Mouse (Mus musculus) stomach, embryonic 16.5 days (tissue): ENCODE data around the gene Ythdc1. TPM values are rescaled to one million over a fixed set of nuclear protein-coding genes. Genes with fewer than 3 reads are reported as not detected.
"Not testable (repeated sequence)": the region's sequence is repeated elsewhere in the genome, so short reads cannot be mapped to it uniquely, and the experiment has no call there.

ENCODE experiments used
- ATAC-seq: fragments of 200-750 bp; cut with Nextera tagmentation; 2 replicates; pipeline ENCODE4 v1.8.0; 2017; ENCODE audit warnings: moderate number of reproducible peaks, moderate TSS enrichment; ENCODE audit not compliant: insufficient read depth, low FRiP score
- H3K27ac ChIP-seq: fragments of 300-500 bp; sonication (generic); 2 replicates; pipeline ENCODE4 v1.5.1; 2014; ENCODE audit warnings: low read length
- H3K27me3 ChIP-seq: fragments of 300-500 bp; sonication (generic); 2 replicates; pipeline ENCODE4 v1.6.1; 2014; ENCODE audit warnings: low read length, control low read depth, mixed read lengths; ENCODE audit not compliant: control insufficient read depth, insufficient read depth
- H3K36me3 ChIP-seq: fragments of 300-500 bp; sonication (generic); 2 replicates; pipeline ENCODE4 v1.6.1; 2014; ENCODE audit warnings: low read length; ENCODE audit not compliant: control insufficient read depth, insufficient read depth
- H3K4me1 ChIP-seq: fragments of 300-500 bp; sonication (generic); 2 replicates; pipeline ENCODE4 v1.6.1; 2014; ENCODE audit warnings: low read length, control low read depth, mixed read lengths; ENCODE audit not compliant: control insufficient read depth, insufficient read depth
- H3K4me2 ChIP-seq: fragments of 300-500 bp; sonication (generic); 2 replicates; pipeline ENCODE4 v1.6.1; 2014; ENCODE audit warnings: low read depth, low read length, mixed read lengths
- H3K4me3 ChIP-seq: fragments of 300-500 bp; sonication (generic); replicated peaks from 2 replicates; pipeline ENCODE4 v1.5.1; 2014; ENCODE audit warnings: mild to moderate bottlenecking, low read length
- H3K9ac ChIP-seq: fragments of 300-500 bp; sonication (generic); 2 replicates; pipeline ENCODE4 v1.6.1; 2014; ENCODE audit warnings: low read length
- H3K9me3 ChIP-seq: fragments of 300-500 bp; sonication (generic); replicated peaks from 2 replicates; pipeline ENCODE4 v1.6.1; 2016; ENCODE audit warnings: low read length, control low read depth; ENCODE audit not compliant: control insufficient read depth
- WGBS: fragments of 180-500 bp; shearing (Covaris S2); extraction: QIAGEN DNeasy Blood & Tissue Kit; methylation state at CpG from one replicate; pipeline ENCODE4 v1.1.7; 2014; 5-methylcytosine and 5-hydroxymethylcytosine counted together
- polyA plus RNA-seq: library from polyadenylated mRNA; unstranded; fragments of >200 nt; fragmentation: Nextera tagmentation; extraction: Ambion mirVana; gene quantifications from 2 replicates; pipeline ENCODE4 v1.2.1, GENCODE M21; 2015

Gene Ythdc1
- polyA plus RNA-seq, 1 experiment from 2014 or later = 34.6 TPM

- Histone ChIP-seq H3K27me3 (no peaks in the 10 kb centered on the region), H3K4me2 (no peak overlapping the region)
- WGBS = 60% methylated on average over 4 of the region's 4 CpGs
These were observed 11.8 kb upstream of the Ythdc1 start for GRCm38 (mm10) chr5:86792249-86792648.

GRCm38 (mm10) chr5:86792807-86793206 is 11.2 kb upstream of the Ythdc1 start:
- Histone ChIP-seq H3K27ac (no peak overlapping the region), H3K9me3 (no peaks in the 10 kb centered on the region), H3K4me2 (no peak overlapping the region), H3K4me3 (no peak overlapping the region), H3K4me1 (no peaks in the 10 kb centered on the region), H3K9ac (no peak overlapping the region), H3K27me3 (no peaks in the 10 kb centered on the region), H3K36me3 (no peaks in the 10 kb centered on the region)
- 61% methylated on average over 8 of the region's 8 CpGs for WGBS
- ATAC-seq = no peak

More at GRCm38 (mm10) chr5:86792249-86792648, 11.8 kb upstream of the Ythdc1 start:
- H3K4me3 ChIP-seq = no peak overlapping the region
- no peaks in the 10 kb centered on the region for H3K4me1 ChIP-seq
- no peak for ATAC-seq
- no peaks in the 10 kb centered on the region for H3K9me3 ChIP-seq
- no peak overlapping the region for H3K27ac ChIP-seq
- no peak overlapping the region for H3K9ac ChIP-seq
- no peaks in the 10 kb centered on the region for H3K36me3 ChIP-seq

GRCm38 (mm10) chr5:86816795-86817194 is 12.8 kb downstream of the Ythdc1 start:
- Histone ChIP-seq H3K9ac (no peak overlapping the region), H3K4me3 (no peak overlapping the region), H3K4me1 (no peaks in the 10 kb centered on the region), H3K36me3 (0 out of 2 replicates have a peak, but pooled peaks cover 2% of the 10 kb centered on the region), H3K4me2 (no peak overlapping the region), H3K27me3 (no peaks in the 10 kb centered on the region), H3K9me3 (no peaks in the 10 kb centered on the region), H3K27ac (no peak overlapping the region)
- no peak for ATAC-seq
- WGBS = 82% methylated on average over 3 of the region's 3 CpGs

GRCm38 (mm10) chr5:86836378-86836777 is 32.4 kb downstream of the Ythdc1 start:
- not testable (repeated sequence) for H3K27ac ChIP-seq, H3K27me3 ChIP-seq, H3K4me1 ChIP-seq, H3K4me3 ChIP-seq, H3K4me2 ChIP-seq, H3K9ac ChIP-seq, H3K9me3 ChIP-seq, ATAC-seq
- WGBS = 94% methylated on average over 4 of the region's 4 CpGs
- H3K36me3 ChIP-seq = peaks cover 11% of the 10 kb centered on the region; the same call in 1 of the 2 replicates

- H3K4me3 ChIP-seq = no peak overlapping the region
- H3K36me3 ChIP-seq = peaks cover 8% of the 10 kb centered on the region; the same call in 1 of the 2 replicates
- 51% methylated on average over 1 of the region's 1 CpGs for WGBS
- H3K9me3 ChIP-seq = no peaks in the 10 kb centered on the region
- no peak for ATAC-seq
- no peaks in the 10 kb centered on the region for H3K4me1 ChIP-seq
- H3K27ac ChIP-seq = no peak overlapping the region
- H3K9ac ChIP-seq = no peak overlapping the region
- no peaks in the 10 kb centered on the region for H3K27me3 ChIP-seq
- no peak overlapping the region for H3K4me2 ChIP-seq
These were observed 34.1 kb downstream of the Ythdc1 start for GRCm38 (mm10) chr5:86838110-86838509.

- 77% methylated on average over 1 of the region's 1 CpGs for WGBS
- Histone ChIP-seq H3K9ac (no peak overlapping the region), H3K36me3 (peaks cover 8% of the 10 kb centered on the region; the same call in 1 of the 2 replicates), H3K9me3 (no peaks in the 10 kb centered on the region), H3K4me2 (no peak overlapping the region), H3K27me3 (no peaks in the 10 kb centered on the region), H3K27ac (no peak overlapping the region), H3K4me3 (no peak overlapping the region), H3K4me1 (no peaks in the 10 kb centered on the region)
- ATAC-seq = no peak
These were observed 35.5 kb downstream of the Ythdc1 start for GRCm38 (mm10) chr5:86839472-86839871.

GRCm38 (mm10) chr5:86840207-86840606 is 36.2 kb downstream of the Ythdc1 start:
- Histone ChIP-seq H3K9me3 (no peaks in the 10 kb centered on the region), H3K4me2 (no peak overlapping the region), H3K27ac (no peak overlapping the region), H3K9ac (no peak overlapping the region), H3K27me3 (no peaks in the 10 kb centered on the region), H3K4me3 (no peak overlapping the region), H3K36me3 (peaks cover 8% of the 10 kb centered on the region; the same call in 1 of the 2 replicates), H3K4me1 (no peaks in the 10 kb centered on the region)
- ATAC-seq = no peak
- 89% methylated on average over 2 of the region's 2 CpGs for WGBS

GRCm38 (mm10) chr5:86841261-86841660 is 37.2 kb downstream of the Ythdc1 start:
- not testable (repeated sequence) for H3K4me1 ChIP-seq, H3K9me3 ChIP-seq, H3K36me3 ChIP-seq, H3K4me2 ChIP-seq, ATAC-seq, H3K27ac ChIP-seq, H3K4me3 ChIP-seq, H3K27me3 ChIP-seq, H3K9ac ChIP-seq

- Histone ChIP-seq H3K4me2 (no peak overlapping the region), H3K4me3 (no peak overlapping the region), H3K27me3 (no peaks in the 10 kb centered on the region), H3K4me1 (no peaks in the 10 kb centered on the region), H3K9ac (no peak overlapping the region), H3K9me3 (no peaks in the 10 kb centered on the region), H3K27ac (no peak overlapping the region), H3K36me3 (no peaks in the 10 kb centered on the region)
- 0 out of 2 replicates have a peak, but pooled peaks have one; percentile 29 for ATAC-seq
These were observed 46.1 kb downstream of the Ythdc1 start for GRCm38 (mm10) chr5:86850104-86850503.

- Histone ChIP-seq H3K36me3 (no peaks in the 10 kb centered on the region), H3K9me3 (no peaks in the 10 kb centered on the region), H3K4me2 (no peak overlapping the region), H3K4me3 (no peak overlapping the region), H3K27me3 (no peaks in the 10 kb centered on the region), H3K27ac (no peak overlapping the region), H3K4me1 (no peaks in the 10 kb centered on the region), H3K9ac (no peak overlapping the region)
- no peak for ATAC-seq
- 37% methylated on average over 5 of the region's 5 CpGs for WGBS
These were observed 47.6 kb downstream of the Ythdc1 start for GRCm38 (mm10) chr5:86851658-86852057.
